Mouse (Mus musculus) CH12.LX (cell line): ENCODE measurements around the gene Efhd2. TPM values are rescaled to one million over a fixed set of nuclear protein-coding genes. Genes with fewer than 3 reads are reported as not detected.

ENCODE experiments used
- DNase-seq: peaks from one replicate; pipeline ENCODE4 v3.0.0-alpha.2; 2013; ENCODE audit errors: extremely low read depth
- H3K27ac ChIP-seq: 2 replicates; pipeline ENCODE4 v1.5.1; 2012; ENCODE audit warnings: low read depth, mild to moderate bottlenecking, control low read depth, moderate library complexity; ENCODE audit not compliant: insufficient read depth
- H3K27me3 ChIP-seq: replicated peaks from 2 replicates; pipeline ENCODE3; 2012; ENCODE audit warnings: inconsistent platforms
- H3K36me3 ChIP-seq, 2 experiments: replicated peaks in 1 of 2; 2 replicates each; pipeline versions ENCODE3 to v1.6.1; 2012; ENCODE audit warnings: inconsistent platforms in 1 of 2, low read length in 1 of 2, mild to moderate bottlenecking in 1 of 2, mixed read lengths in 1 of 2, moderate library complexity in 1 of 2; ENCODE audit not compliant: control insufficient read depth in 1 of 2, insufficient read depth in 1 of 2
- H3K4me1 ChIP-seq, 2 experiments: 2 replicates each; pipeline ENCODE4 v1.6.1; 2012; ENCODE audit warnings: inconsistent platforms in 1 of 2, moderate library complexity in 1 of 2; ENCODE audit not compliant: insufficient read depth in 2 of 2, control insufficient read depth in 1 of 2
- H3K4me2 ChIP-seq: 2 replicates; pipeline ENCODE4 v1.6.1; 2012; ENCODE audit warnings: low read depth, mild to moderate bottlenecking, control low read depth; ENCODE audit not compliant: poor library complexity, insufficient read depth, severe bottlenecking
- H3K4me3 ChIP-seq, 3 experiments: fragments of 150-350 bp in 1 of 3; sonication (generic) in 1 of 3; replicated peaks in 1 of 3; 2 replicates each; pipeline versions ENCODE3 to v1.5.1; 2011 to 2012; ENCODE audit warnings: low read depth in 2 of 3, low read length in 2 of 3, mild to moderate bottlenecking in 2 of 3, moderate library complexity in 2 of 3, control low read depth in 1 of 3, improper control_type of control experiment in 1 of 3, inconsistent platforms in 1 of 3, mixed read lengths in 1 of 3; ENCODE audit not compliant: poor library complexity in 1 of 3
- H3K79me2 ChIP-seq: replicated peaks from 2 replicates; pipeline ENCODE4 v1.6.1; 2012; ENCODE audit warnings: mild to moderate bottlenecking, moderate library complexity; ENCODE audit not compliant: control insufficient read depth, poor library complexity, insufficient read depth, severe bottlenecking; ENCODE audit errors: extremely low read depth
- H3K9ac ChIP-seq: 2 replicates; pipeline ENCODE4 v1.6.1; 2012; ENCODE audit warnings: low read depth, mild to moderate bottlenecking, control low read depth, moderate library complexity; ENCODE audit not compliant: insufficient read depth
- H3K9me3 ChIP-seq: replicated peaks from 2 replicates; pipeline ENCODE3; 2012; ENCODE audit warnings: low read length, inconsistent platforms, mixed read lengths
- BHLHE40 ChIP-seq: IDR thresholded peaks from 2 replicates; pipeline ENCODE4 v1.6.1; 2011; ENCODE audit warnings: mild to moderate bottlenecking, low read depth, low read length, improper control_type of control experiment
- CHD1 ChIP-seq: IDR thresholded peaks from 2 replicates; pipeline ENCODE4 v1.6.1; 2012; ENCODE audit warnings: low read depth, low read length, improper control_type of control experiment, inconsistent platforms
- CHD2 ChIP-seq: IDR thresholded peaks from 2 replicates; pipeline ENCODE4 v1.6.1; 2011; ENCODE audit warnings: low read length, improper control_type of control experiment
- E2F4 ChIP-seq: IDR thresholded peaks from 2 replicates; pipeline ENCODE4 v1.6.1; 2011; ENCODE audit warnings: low read depth, low read length, improper control_type of control experiment; ENCODE audit not compliant: insufficient replicate concordance
- EP300 ChIP-seq: IDR thresholded peaks from 2 replicates; pipeline ENCODE4 v1.6.1; 2011; ENCODE audit warnings: low read length, improper control_type of control experiment
- ETS1 ChIP-seq: conservative IDR thresholded peaks from 2 replicates; pipeline ENCODE4 v1.6.1; 2012; ENCODE audit warnings: low read depth, mild to moderate bottlenecking, inconsistent platforms, low read length, improper control_type of control experiment, moderate library complexity
- GABPA ChIP-seq: IDR thresholded peaks from 2 replicates; pipeline ENCODE4 v1.6.1; 2012; ENCODE audit warnings: low read depth, low read length, improper control_type of control experiment, inconsistent platforms; ENCODE audit not compliant: insufficient replicate concordance
- HCFC1 ChIP-seq: IDR thresholded peaks from 2 replicates; pipeline ENCODE4 v1.6.1; 2012; ENCODE audit warnings: low read depth, mild to moderate bottlenecking, inconsistent platforms, low read length, improper control_type of control experiment
- IRF4 ChIP-seq: IDR thresholded peaks from 2 replicates; pipeline ENCODE4 v1.6.1; 2014; ENCODE audit warnings: low read depth, mild to moderate bottlenecking, inconsistent platforms, low read length, improper control_type of control experiment
- JUN ChIP-seq: IDR thresholded peaks from 2 replicates; pipeline ENCODE4 v1.6.1; 2011; ENCODE audit warnings: low read depth, mild to moderate bottlenecking, low read length, improper control_type of control experiment, moderate library complexity; ENCODE audit not compliant: insufficient read depth
- JUND ChIP-seq: conservative IDR thresholded peaks from 2 replicates; pipeline ENCODE4 v1.6.1; 2011; ENCODE audit warnings: low read depth, low read length, improper control_type of control experiment
- MAFK ChIP-seq: IDR thresholded peaks from 2 replicates; pipeline ENCODE4 v1.6.1; 2011; ENCODE audit warnings: low read length, improper control_type of control experiment; ENCODE audit not compliant: insufficient replicate concordance
- MAX ChIP-seq: IDR thresholded peaks from 2 replicates; pipeline ENCODE4 v1.6.1; 2011; ENCODE audit warnings: low read length, improper control_type of control experiment
- MEF2A ChIP-seq: IDR thresholded peaks from 2 replicates; pipeline ENCODE4 v1.6.1; 2014; ENCODE audit warnings: low read depth, mild to moderate bottlenecking, inconsistent platforms, low read length, improper control_type of control experiment, borderline replicate concordance
- MYC ChIP-seq: IDR thresholded peaks from 2 replicates; pipeline ENCODE4 v1.6.1; 2011; ENCODE audit warnings: low read depth, mild to moderate bottlenecking, improper control_type of control experiment, low read length
- POLR2A ChIP-seq: IDR thresholded peaks from 2 replicates; pipeline ENCODE4 v1.6.1; 2011; ENCODE audit warnings: low read depth, mild to moderate bottlenecking, improper control_type of control experiment, low read length
- RAD21 ChIP-seq: IDR thresholded peaks from 2 replicates; pipeline ENCODE4 v1.6.1; 2011; ENCODE audit warnings: low read depth, mild to moderate bottlenecking, low read length, improper control_type of control experiment, moderate library complexity
- RCOR1 ChIP-seq: conservative IDR thresholded peaks from 2 replicates; pipeline ENCODE4 v1.6.1; 2012; ENCODE audit warnings: low read depth, mild to moderate bottlenecking, inconsistent platforms, low read length, improper control_type of control experiment
- TBP ChIP-seq: conservative IDR thresholded peaks from 2 replicates; pipeline ENCODE4 v1.6.1; 2011; ENCODE audit warnings: low read depth, low read length, improper control_type of control experiment
- TCF12 ChIP-seq: IDR thresholded peaks from 2 replicates; pipeline ENCODE4 v1.6.1; 2014; ENCODE audit warnings: low read depth, mild to moderate bottlenecking, inconsistent platforms, low read length, improper control_type of control experiment
- UBTF ChIP-seq: IDR thresholded peaks from 2 replicates; pipeline ENCODE4 v1.6.1; 2012; ENCODE audit warnings: low read depth, mild to moderate bottlenecking, inconsistent platforms, low read length, improper control_type of control experiment, moderate library complexity
- ZNF384 ChIP-seq: IDR thresholded peaks from 2 replicates; pipeline ENCODE4 v1.6.1; 2012; ENCODE audit warnings: low read depth, low read length, improper control_type of control experiment, inconsistent platforms
- dilution Hi-C: fragments of 300-500 bp; cut with MboI; formaldehyde crosslinking; loops from 2 replicates; pipeline ENCODE4 v1.14.3; 2020; ENCODE audit warnings: low sequenced_read_pairs; ENCODE audit not compliant: extremely low pct_unique_long_range_greater_than_20kb, extremely low pct_ligation_motif_present
- in situ Hi-C: fragments of 300-500 bp; cut with MboI; formaldehyde crosslinking; loops from 3 replicates; pipeline ENCODE4 v1.14.3; 2019; ENCODE audit warnings: low sequenced_read_pairs, low pct_ligation_motif_present, low pct_unique_long_range_greater_than_20kb, mixed read lengths
- polyA plus RNA-seq: library from polyadenylated mRNA; unstranded; fragments of >175 nt; gene quantifications from 2 replicates; pipeline ENCODE4 v1.2.1, GENCODE M21; 2012; ENCODE audit warnings: low read depth; ENCODE audit not compliant: insufficient read length
- total RNA-seq, 2 experiments: library from RNA; depleted of rRNA; stranded (reverse); fragments of 300-350 nt in 1 of 2; fragments of >200 nt in 1 of 2; gene quantifications; 2 replicates each; pipeline ENCODE4 v1.2.3; 2012 to 2014

Efhd2 gene
- total and polyA plus RNA-seq, 3 experiments, result 43.8 to 143 (median 44.1) TPM

DNA sequence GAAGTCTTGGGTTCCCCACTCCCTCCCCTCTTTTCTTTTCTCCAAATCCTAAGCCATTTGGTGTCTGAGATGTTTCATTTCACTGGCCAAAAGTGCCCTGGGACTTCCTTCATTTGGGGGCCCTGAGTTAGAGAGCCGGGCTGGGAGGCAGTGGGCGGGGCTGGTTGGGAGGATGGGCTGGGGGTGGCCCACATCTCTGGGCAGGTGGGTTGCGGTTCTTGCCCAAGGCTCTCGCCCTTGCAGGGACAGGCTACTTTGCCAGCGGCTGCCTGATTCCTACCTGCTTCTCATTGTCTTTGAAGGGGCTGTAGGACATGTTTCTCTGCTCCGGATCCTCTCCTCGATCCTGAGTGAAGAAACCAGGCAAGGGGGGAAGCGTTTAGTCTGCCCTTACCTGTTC lies 24.2 kb upstream of the Efhd2 start:
- no peaks in the 10 kb centered on the region for H3K9me3 ChIP-seq
- H3K9ac ChIP-seq, result no peak overlapping the region
- no peaks in the 10 kb centered on the region for H3K27me3 ChIP-seq
- H3K4me2 ChIP-seq, result no peak overlapping the region
- H3K4me3 ChIP-seq, result no peak overlapping the region
- H3K79me2 ChIP-seq, result no peaks in the 10 kb centered on the region
- in situ Hi-C loops, result no loop called here
- no peak for DNase-seq
- TF ChIP-seq MYC (no peak), CHD1 (no peak), HCFC1 (no peak), BHLHE40 (no peak), MAX (no peak)
- TF ChIP-seq, all 38 proteins: peak for 0
- dilution Hi-C loops, result no loop called here
- Histone ChIP-seq H3K27ac (no peak overlapping the region), H3K36me3 (peaks cover 0 to 5% of the 10 kb centered on the region in 2 experiments), H3K4me1 (peaks cover 0 to 8% of the 10 kb centered on the region in 2 experiments; a peak in 1 of 4 replicates)

GRCm38 (mm10) chr4:141897838-141898237 lies 23.1 kb upstream of the Efhd2 start:
- in situ Hi-C loops, result no loop called here
- dilution Hi-C loops, result no loop called here
- H3K36me3 ChIP-seq, result no peaks in the 10 kb centered on the region
- H3K9ac ChIP-seq, result no peak overlapping the region
- H3K4me3 ChIP-seq, result no peak overlapping the region
- H3K9me3 ChIP-seq, result no peaks in the 10 kb centered on the region
- H3K79me2 ChIP-seq, result no peaks in the 10 kb centered on the region
- no peak overlapping the region for H3K4me2 ChIP-seq
- no peak for TF ChIP-seq TCF12
- no peak for TF ChIP-seq TBP
- no peak for TF ChIP-seq EP300
- no peak for TF ChIP-seq HCFC1
- H3K27me3 ChIP-seq, result no peaks in the 10 kb centered on the region
- H3K27ac ChIP-seq, result no peak overlapping the region
- peaks cover 0 to 8% of the 10 kb centered on the region in 2 experiments; a peak in 1 of 4 replicates for H3K4me1 ChIP-seq
- no peak for DNase-seq

GRCm38 (mm10) chr4:141897225-141897624 lies 22.5 kb upstream of the Efhd2 start:
- no peaks in the 10 kb centered on the region for H3K79me2 ChIP-seq
- dilution Hi-C loops, result no loop called here

More at GRCm38 (mm10) chr4:141897225-141897624, 22.5 kb upstream of the Efhd2 start:
- H3K36me3 ChIP-seq, result no peaks in the 10 kb centered on the region
- peaks cover 0 to 8% of the 10 kb centered on the region in 2 experiments; a peak in 1 of 4 replicates for H3K4me1 ChIP-seq
- no peak overlapping the region for H3K4me2 ChIP-seq
- no peaks in the 10 kb centered on the region for H3K9me3 ChIP-seq
- no peak overlapping the region for H3K27ac ChIP-seq
- no peaks in the 10 kb centered on the region for H3K27me3 ChIP-seq
- DNase-seq, result no peak
- TF ChIP-seq TBP (no peak), JUN (no peak), UBTF (no peak), JUND (no peak), HCFC1 (no peak), POLR2A (no peak), CHD2 (no peak), GABPA (no peak), RAD21 (no peak), CHD1 (no peak), E2F4 (no peak), ZNF384 (no peak), MAX (no peak), MAFK (no peak), RCOR1 (no peak), ETS1 (no peak), IRF4 (no peak), MEF2A (no peak)
- H3K4me3 ChIP-seq, result no peak overlapping the region
- H3K9ac ChIP-seq, result no peak overlapping the region
- in situ Hi-C loops, result no loop called here
